Mouse (Mus musculus) neutrophil, adult 5-6 weeks (primary cell): ENCODE data around the gene Prr29. TPM values are rescaled to one million over a fixed set of nuclear protein-coding genes. Genes with fewer than 3 reads are reported as not detected.

Source experiments
- ATAC-seq: fragments of 151-379, 151-347 bp; 2 replicates; pipeline ENCODE4 v1.8.0; 2017; ENCODE audit warnings: mild to moderate bottlenecking, moderate TSS enrichment; ENCODE audit not compliant: insufficient number of reproducible peaks, poor library complexity, low FRiP score, severe bottlenecking; ENCODE audit errors: extremely low read depth
- total RNA-seq: library from RNA; stranded (forward); fragments of 200-1000 nt; gene quantifications from 2 replicates; pipeline ENCODE4 v1.2.3, GENCODE M21; 2017

The Prr29 gene
- total RNA-seq, 1 experiment from 2014 or later = not detected

GRCm38 (mm10) chr11:106351941-106352340 lies 13.3 kb upstream of the Prr29 start:
- no peak for ATAC-seq

GRCm38 (mm10) chr11:106353188-106353587 lies 12.1 kb upstream of the Prr29 start, which contains the start of gene Scn4a:
Scn4a (minus strand) TSS chr11:106353288.
- no peak for ATAC-seq

GRCm38 (mm10) chr11:106354181-106354580 lies 11.1 kb upstream of the Prr29 start:
- ATAC-seq = no peak

- no peak for ATAC-seq
Observed at GRCm38 (mm10) chr11:106355382-106356128, 9.7 kb upstream of the Prr29 start.

GRCm38 (mm10) chr11:106359350-106359749 lies 5.9 kb upstream of the Prr29 start:
- ATAC-seq = peak; percentile 26; the same call in 1 of the 2 replicates

- ATAC-seq = no peak
Observed at GRCm38 (mm10) chr11:106364712-106365111, 560 bp upstream of the Prr29 start.

GRCm38 (mm10) chr11:106366316-106366715 lies 1.0 kb downstream of the Prr29 start:
- ATAC-seq = peak; percentile 73; the same call in 1 of the 2 replicates

GRCm38 (mm10) chr11:106373998-106374397 lies 8.7 kb downstream of the Prr29 start:
- no peak for ATAC-seq

GRCm38 (mm10) chr11:106374559-106374958 lies 9.3 kb downstream of the Prr29 start:
- no peak for ATAC-seq

GRCm38 (mm10) chr11:106374979-106375378 lies 9.7 kb downstream of the Prr29 start:
- ATAC-seq = no peak

GRCm38 (mm10) chr11:106381011-106381410 lies 15.7 kb downstream of the Prr29 start:
- ATAC-seq = no peak

- ATAC-seq = no peak
Observed at GRCm38 (mm10) chr11:106381883-106382282, 16.6 kb downstream of the Prr29 start.

GRCm38 (mm10) chr11:106382424-106382823 lies 17.2 kb downstream of the Prr29 start:
- ATAC-seq = no peak

- ATAC-seq = no peak
Observed at GRCm38 (mm10) chr11:106383051-106383790, 17.9 kb downstream of the Prr29 start.

- no peak for ATAC-seq
Observed at GRCm38 (mm10) chr11:106386409-106386808, 21.1 kb downstream of the Prr29 start.

- no peak for ATAC-seq
Observed at GRCm38 (mm10) chr11:106387020-106387419, 21.7 kb downstream of the Prr29 start.

- peak; percentile 80 for ATAC-seq
Observed at GRCm38 (mm10) chr11:106387791-106388216, 22.5 kb downstream of the Prr29 start, which contains the start of gene Icam2. Icam2 (minus strand) TSS chr11:106388075.

- ATAC-seq = no peak
Observed at GRCm38 (mm10) chr11:106389611-106390010, 24.3 kb downstream of the Prr29 start.

- ATAC-seq = no peak
Observed at GRCm38 (mm10) chr11:106390757-106391156, 25.5 kb downstream of the Prr29 start.
